Mouse (Mus musculus): ENCODE measurements at regions not wholly inside any gene's neighbourhood (a gene's known extent, or its start where the extent isn't known, plus 50 kb on each side); places are given as distances from the start of the nearest gene placed in this dataset.

- no peak for TF ChIP-seq POU5F1 (IDR thresholded peaks at IDR 0.05; ENCODE audit: borderline replicate concordance, low read length)
- no peak for TF ChIP-seq CTCF (conservative IDR thresholded peaks at IDR 0.05; ENCODE audit: low read length)
- TF ChIP-seq NANOG (IDR thresholded peaks at IDR 0.05; ENCODE audit: borderline replicate concordance, low read length): no peak
Measured at GRCm38 (mm10) chr6:51680239-51680857, 156.6 kb downstream of the Snx10 start.

Measured in E14TG2a.4 (cell line).